Mouse (Mus musculus): ENCODE results near the gene Sgcd.

GRCm38 (mm10) chr11:46912656-46913237 lies 1076.0 kb downstream of the Sgcd start:
- TF ChIP-seq CTCF (IDR thresholded peaks at IDR 0.05; ENCODE audit: low read depth): no peak
- TF ChIP-seq EP300 (optimal IDR thresholded peaks at IDR 0.05): no peak
